Mouse (Mus musculus) right cerebral cortex, postnatal 4 days (tissue): ENCODE data around the gene Lgals7.
"Not testable (repeated sequence)": the region's sequence is repeated elsewhere in the genome, so short reads cannot be mapped to it uniquely, and the experiment has no call there.

Experiments
- DNase-seq: peaks from one replicate; pipeline ENCODE4 v3.0.0-alpha.2; 2022

Lgals7 gene

GRCm38 (mm10) chr7:28880554-28880953, 16.9 kb downstream of the Lgals7 start:
- DNase-seq = no peak

GRCm38 (mm10) chr7:28881199-28881598, 17.5 kb downstream of the Lgals7 start, which contains the start of gene Capn12:
Gene Capn12 (plus strand): TSS chr7:28881422.
- DNase-seq = no peak

- DNase-seq = no peak
Measured at GRCm38 (mm10) chr7:28883039-28883438, 19.4 kb downstream of the Lgals7 start.

- not testable (repeated sequence) for DNase-seq
Measured at GRCm38 (mm10) chr7:28883704-28884103, 20.1 kb downstream of the Lgals7 start.

- no peak for DNase-seq
Measured at GRCm38 (mm10) chr7:28886486-28886885, 22.8 kb downstream of the Lgals7 start.

GRCm38 (mm10) chr7:28888701-28889161, 25.1 kb downstream of the Lgals7 start:
- DNase-seq = peak; percentile 36

GRCm38 (mm10) chr7:28892601-28893000, 28.9 kb downstream of the Lgals7 start:
- no peak for DNase-seq

GRCm38 (mm10) chr7:28893643-28894265, 30.1 kb downstream of the Lgals7 start:
- DNase-seq = no peak

- no peak for DNase-seq
Measured at GRCm38 (mm10) chr7:28894942-28895341, 31.3 kb downstream of the Lgals7 start.

GRCm38 (mm10) chr7:28897661-28898060, 34.0 kb downstream of the Lgals7 start:
- DNase-seq = no peak

- DNase-seq = no peak
Measured at GRCm38 (mm10) chr7:28899972-28900371, 36.3 kb downstream of the Lgals7 start.

- DNase-seq = no peak
Measured at GRCm38 (mm10) chr7:28901311-28902125, 37.9 kb downstream of the Lgals7 start.

- DNase-seq = no peak
Measured at GRCm38 (mm10) chr7:28902180-28902579, 38.5 kb downstream of the Lgals7 start.

- DNase-seq = no peak
Measured at GRCm38 (mm10) chr7:28902809-28903208, 39.2 kb downstream of the Lgals7 start.

GRCm38 (mm10) chr7:28903778-28904177, 40.1 kb downstream of the Lgals7 start:
- DNase-seq = no peak

- DNase-seq = no peak
Measured at GRCm38 (mm10) chr7:28907195-28907594, 43.5 kb downstream of the Lgals7 start.

GRCm38 (mm10) chr7:28911632-28912031, 48.0 kb downstream of the Lgals7 start:
- no peak for DNase-seq

- DNase-seq = no peak
Measured at GRCm38 (mm10) chr7:28913171-28913570, 49.5 kb downstream of the Lgals7 start.
